Mouse (Mus musculus) neural tube, embryonic 14.5 days (tissue): ENCODE measurements at regions not wholly inside any gene's neighbourhood (a gene's known extent, or its start where the extent isn't known, plus 50 kb on each side); places are given as distances from the start of the nearest gene placed in this dataset.

Source experiments
- ATAC-seq: fragments of 200-750 bp; cut with Nextera tagmentation; 2 replicates; pipeline ENCODE4 v1.8.0; 2017; ENCODE audit warnings: low read depth, mild to moderate bottlenecking, moderate TSS enrichment, moderate library complexity
- H3K27ac ChIP-seq: fragments of 300-500 bp; sonication (generic); 2 replicates; pipeline ENCODE4 v1.5.1; 2014; ENCODE audit warnings: low read depth, mild to moderate bottlenecking, control low read depth, low read length, moderate library complexity, mixed read lengths
- H3K27me3 ChIP-seq: fragments of 300-500 bp; sonication (generic); 2 replicates; pipeline ENCODE4 v1.6.1; 2014; ENCODE audit warnings: low read length; ENCODE audit not compliant: control insufficient read depth, insufficient read depth
- H3K36me3 ChIP-seq: fragments of 300-500 bp; sonication (generic); 2 replicates; pipeline ENCODE4 v1.6.1; 2014; ENCODE audit warnings: low read length, mixed read lengths; ENCODE audit not compliant: control insufficient read depth, insufficient read depth
- H3K4me1 ChIP-seq: fragments of 300-500 bp; sonication (generic); 2 replicates; pipeline ENCODE4 v1.6.1; 2014; ENCODE audit warnings: low read length; ENCODE audit not compliant: control insufficient read depth, insufficient read depth
- H3K4me2 ChIP-seq: fragments of 300-500 bp; sonication (generic); 2 replicates; pipeline ENCODE4 v1.6.1; 2014; ENCODE audit warnings: mild to moderate bottlenecking, low read depth, low read length, control low read depth
- H3K4me3 ChIP-seq: fragments of 300-500 bp; sonication (generic); 2 replicates; pipeline ENCODE4 v1.5.1; 2014; ENCODE audit warnings: low read depth, low read length, control low read depth, mixed read lengths
- H3K9ac ChIP-seq: fragments of 300-500 bp; sonication (generic); replicated peaks from 2 replicates; pipeline ENCODE4 v1.6.1; 2014; ENCODE audit warnings: low read depth, mild to moderate bottlenecking, control low read depth, low read length, mixed read lengths
- H3K9me3 ChIP-seq: fragments of 300-500 bp; sonication (generic); 2 replicates; pipeline ENCODE4 v1.6.1; 2016; ENCODE audit warnings: low read length; ENCODE audit not compliant: control insufficient read depth
- WGBS: fragments of 180-500 bp; shearing (Covaris S2); extraction: QIAGEN DNeasy Blood & Tissue Kit; methylation state at CpG from one replicate; pipeline ENCODE4 v1.1.7; 2014; 5-methylcytosine and 5-hydroxymethylcytosine counted together

DNA sequence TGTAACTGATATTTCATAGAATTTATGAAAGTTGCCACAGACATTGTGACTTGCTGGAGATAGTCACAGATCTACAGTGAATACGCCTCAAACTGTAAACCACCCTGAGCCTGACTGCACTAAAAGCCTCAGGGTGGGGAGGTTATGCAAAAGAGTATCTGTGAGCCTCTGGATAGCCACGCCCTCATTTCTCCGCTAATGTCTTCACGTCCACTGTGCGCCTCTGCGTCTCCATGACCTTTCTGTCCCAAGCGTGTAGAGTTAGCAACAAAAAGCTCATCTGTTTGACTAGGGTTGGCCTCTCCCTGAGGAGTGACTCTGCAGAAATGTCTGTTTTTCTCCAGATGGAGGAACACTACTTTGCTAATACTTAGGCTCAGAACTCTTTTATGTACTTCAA is 170.8 kb upstream of the Gm49356 start:
- H3K4me2 ChIP-seq = no peak overlapping the region
- no peak overlapping the region for H3K27ac ChIP-seq
- WGBS = 80% methylated on average over 7 of the region's 7 CpGs
- no peak for ATAC-seq
- H3K9ac ChIP-seq = no peak overlapping the region
- H3K4me1 ChIP-seq = no peaks in the 10 kb centered on the region
- no peaks in the 10 kb centered on the region for H3K36me3 ChIP-seq
- H3K27me3 ChIP-seq = no peaks in the 10 kb centered on the region
- H3K4me3 ChIP-seq = no peak overlapping the region
- no peaks in the 10 kb centered on the region for H3K9me3 ChIP-seq

DNA sequence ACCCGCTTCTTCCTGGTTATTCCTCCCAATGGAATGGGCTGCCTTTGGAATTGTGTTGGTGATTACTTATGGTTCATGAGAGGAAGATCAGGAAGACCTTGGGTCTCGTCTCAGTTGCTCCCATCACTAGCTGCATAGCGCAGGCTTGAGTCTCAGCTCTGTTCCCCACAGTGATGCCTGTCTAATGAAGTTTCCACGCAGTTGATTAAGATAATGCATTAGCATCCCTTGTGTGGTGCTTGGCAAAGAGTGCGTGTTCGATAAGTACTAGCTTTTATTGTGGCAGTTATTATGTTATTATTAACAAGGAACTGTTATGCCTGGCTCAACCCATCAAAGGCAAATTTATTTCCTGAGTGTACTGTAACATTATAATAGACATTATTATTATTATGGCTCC is 169.7 kb upstream of the Gm49356 start:
- Histone ChIP-seq H3K9ac (no peak overlapping the region), H3K27me3 (no peaks in the 10 kb centered on the region), H3K4me1 (no peaks in the 10 kb centered on the region), H3K36me3 (no peaks in the 10 kb centered on the region), H3K9me3 (no peaks in the 10 kb centered on the region), H3K4me2 (no peak overlapping the region), H3K27ac (no peak overlapping the region), H3K4me3 (no peak overlapping the region)
- 69% methylated on average over 6 of the region's 6 CpGs for WGBS
- ATAC-seq = peak; percentile 54; the same call in 1 of the 2 replicates

DNA sequence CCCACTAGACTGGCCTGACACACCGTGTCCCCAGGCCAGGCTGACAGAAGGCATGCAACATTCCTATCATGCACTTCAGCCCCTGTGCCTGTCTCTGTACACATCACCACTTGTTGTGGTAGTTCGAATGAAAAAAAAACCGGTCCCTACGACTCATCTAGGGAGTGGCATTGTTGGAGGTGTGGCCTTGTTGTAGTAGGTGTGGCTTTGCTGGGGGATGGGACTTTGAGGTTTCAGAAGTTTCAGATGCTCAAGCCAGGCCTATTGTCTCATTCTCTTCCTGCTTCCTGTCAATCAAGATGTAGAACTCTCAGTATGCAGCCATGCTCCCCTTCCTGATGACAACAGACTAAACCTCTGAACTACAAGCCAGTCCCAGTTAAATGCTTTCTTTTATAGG is 162.1 kb upstream of the Gm49356 start:
- no peak for ATAC-seq
- Histone ChIP-seq H3K9me3 (no peaks in the 10 kb centered on the region), H3K9ac (no peak overlapping the region), H3K4me3 (no peak overlapping the region), H3K36me3 (no peaks in the 10 kb centered on the region), H3K27ac (no peak overlapping the region), H3K4me1 (0 out of 2 replicates have a peak, but pooled peaks cover 3% of the 10 kb centered on the region), H3K4me2 (no peak overlapping the region), H3K27me3 (no peaks in the 10 kb centered on the region)
- WGBS = 84% methylated on average over 4 of the region's 4 CpGs

GRCm38 (mm10) chr15:58728264-58728663 is 160.8 kb upstream of the Gm49356 start:
- no peak overlapping the region for H3K4me3 ChIP-seq
- WGBS = 94% methylated on average over 2 of the region's 2 CpGs
- no peak for ATAC-seq
- no peak overlapping the region for H3K27ac ChIP-seq
- no peaks in the 10 kb centered on the region for H3K36me3 ChIP-seq
- H3K27me3 ChIP-seq = no peaks in the 10 kb centered on the region
- no peak overlapping the region for H3K4me2 ChIP-seq
- no peaks in the 10 kb centered on the region for H3K9me3 ChIP-seq
- H3K9ac ChIP-seq = no peak overlapping the region
- 0 out of 2 replicates have a peak, but pooled peaks cover 3% of the 10 kb centered on the region for H3K4me1 ChIP-seq

GRCm38 (mm10) chr15:58730861-58731260 is 158.2 kb upstream of the Gm49356 start:
- 74% methylated on average over 4 of the region's 4 CpGs for WGBS
- no peak overlapping the region for H3K27ac ChIP-seq
- no peaks in the 10 kb centered on the region for H3K9me3 ChIP-seq
- ATAC-seq = peak; percentile 18; the same call in 1 of the 2 replicates
- no peak overlapping the region for H3K4me3 ChIP-seq
- H3K4me1 ChIP-seq = 0 out of 2 replicates have a peak, but pooled peaks cover 3% of the 10 kb centered on the region
- no peak overlapping the region for H3K4me2 ChIP-seq
- no peaks in the 10 kb centered on the region for H3K36me3 ChIP-seq
- no peaks in the 10 kb centered on the region for H3K27me3 ChIP-seq
- H3K9ac ChIP-seq = no peak overlapping the region

- Histone ChIP-seq H3K4me3 (no peak overlapping the region), H3K4me2 (peak overlapping the region; percentile 19; the same call in 1 of the 2 replicates), H3K4me1 (0 out of 2 replicates have a peak, but pooled peaks cover 3% of the 10 kb centered on the region), H3K27me3 (no peaks in the 10 kb centered on the region), H3K36me3 (no peaks in the 10 kb centered on the region), H3K9me3 (no peaks in the 10 kb centered on the region), H3K27ac (peak overlapping the region; percentile 44), H3K9ac (no peak overlapping the region)
- WGBS = 57% methylated on average over 7 of the region's 7 CpGs
- ATAC-seq = peak; percentile 55; the same call in 1 of the 2 replicates
Observed at GRCm38 (mm10) chr15:58731346-58731745, 157.8 kb upstream of the Gm49356 start.

GRCm38 (mm10) chr15:58731952-58732642 is 157.0 kb upstream of the Gm49356 start:
- no peaks in the 10 kb centered on the region for H3K36me3 ChIP-seq
- H3K4me1 ChIP-seq = 0 out of 2 replicates have a peak, but pooled peaks cover 3% of the 10 kb centered on the region
- WGBS = 44% methylated on average over 13 of the region's 13 CpGs
- H3K27ac ChIP-seq = peak overlapping the region; percentile 44
- H3K27me3 ChIP-seq = no peaks in the 10 kb centered on the region
- ATAC-seq = peak; percentile 82
- no peak overlapping the region for H3K4me3 ChIP-seq
- peak overlapping the region; percentile 19; the same call in 1 of the 2 replicates for H3K4me2 ChIP-seq
- H3K9ac ChIP-seq = no peak overlapping the region
- no peaks in the 10 kb centered on the region for H3K9me3 ChIP-seq
